Mouse (Mus musculus) bone marrow, adult 2 months (tissue): Measurements from ENCODE around the gene Zfp286. TPM values are rescaled to one million over a fixed set of nuclear protein-coding genes. Genes with fewer than 3 reads are reported as not detected.
"Not testable (repeated sequence)": the region's sequence is repeated elsewhere in the genome, so short reads cannot be mapped to it uniquely, and the experiment has no call there.

Experiments
- H3K27ac ChIP-seq: fragments of 200-500 bp; 2 replicates; pipeline ENCODE4 v1.5.1; 2012; ENCODE audit warnings: low read depth, mild to moderate bottlenecking, control low read depth, inconsistent platforms, low read length; ENCODE audit not compliant: control insufficient read depth, poor library complexity, insufficient read depth
- H3K4me1 ChIP-seq: fragments of 200-500 bp; 2 replicates; pipeline ENCODE4 v1.6.1; 2011; ENCODE audit warnings: low read length; ENCODE audit not compliant: control insufficient read depth, insufficient read depth
- H3K4me3 ChIP-seq: fragments of 200-500 bp; replicated peaks from 2 replicates; pipeline ENCODE3; 2011; ENCODE audit warnings: mild to moderate bottlenecking, low read depth, low read length, control low read depth; ENCODE audit not compliant: control insufficient read depth
- CTCF ChIP-seq: fragments of 200-500 bp; IDR thresholded peaks from 2 replicates; pipeline ENCODE4 v1.5.1; 2011; ENCODE audit warnings: low read length, control low read depth; ENCODE audit not compliant: control insufficient read depth, insufficient read depth
- POLR2A ChIP-seq: fragments of 200-500 bp; IDR thresholded peaks from 2 replicates; pipeline ENCODE4 v1.6.1; 2011; ENCODE audit warnings: low read depth, mild to moderate bottlenecking, control low read depth, low read length, borderline replicate concordance; ENCODE audit not compliant: control insufficient read depth
- WGBS: fragments of 180-500 bp; shearing (Covaris S2); methylation state at CpG from one replicate; pipeline ENCODE4 v1.1.7; 2018; 5-methylcytosine and 5-hydroxymethylcytosine counted together
- polyA plus RNA-seq: library from polyadenylated mRNA; stranded (reverse); fragments of >200 nt; gene quantifications from 2 replicates; pipeline ENCODE4 v1.2.4, GENCODE M21; 2011; ENCODE audit warnings: low replicate concordance; ENCODE audit not compliant: missing spikeins, insufficient read depth, insufficient read length

Zfp286 gene
- polyA plus RNA-seq, 1 experiment, result 2.6 TPM

DNA sequence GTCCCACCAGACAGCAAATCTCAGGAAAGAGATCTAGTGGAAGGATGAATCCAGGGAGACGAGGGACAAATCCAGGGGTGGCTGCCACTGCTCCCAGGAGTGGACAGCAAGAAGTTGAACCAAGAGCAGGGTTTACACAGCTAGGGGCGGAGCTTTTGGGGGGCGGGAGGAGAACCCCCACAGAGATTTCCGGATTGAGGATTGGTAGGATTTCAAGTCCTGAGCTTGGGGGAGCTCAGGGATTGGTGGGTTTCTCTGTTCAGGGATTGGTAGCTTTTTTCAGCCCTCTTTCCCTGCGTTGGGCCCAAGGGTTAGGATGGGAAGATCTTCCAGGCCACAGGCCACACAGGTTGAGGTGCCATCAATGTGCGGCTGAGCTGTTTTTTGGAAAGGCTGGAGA, 31.4 kb downstream of the Zfp286 start:
- H3K27ac ChIP-seq, result no peak overlapping the region
- 82% methylated on average over 6 of the region's 6 CpGs for WGBS
- no peaks in the 10 kb centered on the region; the same call in 1 of the 2 replicates for H3K4me1 ChIP-seq
- TF ChIP-seq CTCF (no peak), POLR2A (no peak)
- H3K4me3 ChIP-seq, result no peak overlapping the region

DNA sequence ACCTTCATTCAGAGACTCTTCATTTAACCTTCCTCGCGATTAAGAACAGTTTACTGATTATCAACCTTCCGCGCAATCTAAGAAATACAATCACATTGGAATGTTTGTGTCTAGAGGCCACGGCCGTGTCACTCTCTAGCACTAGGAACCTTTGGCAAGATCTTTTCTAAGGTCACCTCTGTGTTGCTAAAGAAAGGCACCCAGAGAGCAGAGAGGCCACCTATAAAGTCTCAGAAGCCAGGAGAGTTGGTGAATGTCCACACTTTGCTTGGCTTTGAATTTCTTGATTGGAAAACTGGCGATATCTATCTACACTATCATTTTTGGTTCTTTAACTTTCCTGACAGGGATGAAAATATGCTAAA, 32.1 kb downstream of the Zfp286 start:
- no peak overlapping the region for H3K4me3 ChIP-seq
- no peaks in the 10 kb centered on the region; the same call in 1 of the 2 replicates for H3K4me1 ChIP-seq
- no peak overlapping the region for H3K27ac ChIP-seq
- WGBS, result 3% methylated on average over 7 of the region's 7 CpGs
- TF ChIP-seq CTCF (no peak), POLR2A (no peak)

GRCm38 (mm10) chr11:62756456-62757142, 32.7 kb downstream of the Zfp286 start:
- no peak overlapping the region for H3K27ac ChIP-seq
- no peaks in the 10 kb centered on the region for H3K4me1 ChIP-seq
- H3K4me3 ChIP-seq, result no peak overlapping the region
- WGBS, result 6% methylated on average over 36 of the region's 36 CpGs
- TF ChIP-seq CTCF (peak; percentile 62), POLR2A (peak; percentile 41; the same call in 1 of the 2 replicates)

GRCm38 (mm10) chr11:62752780-62753179, 36.5 kb downstream of the Zfp286 start, which contains the start of gene Gm10428:
Gene Gm10428, plus strand, starts transcription at chr11:62753100.
- H3K27ac ChIP-seq, result no peak within 1 kb of the TSS
- no peaks in the 10 kb centered on the region; the same call in 1 of the 2 replicates for H3K4me1 ChIP-seq
- H3K4me3 ChIP-seq, result no peak within 1 kb of the TSS
- WGBS, result 80% methylated on average over 8 of the region's 8 CpGs
- TF ChIP-seq POLR2A (no peak), CTCF (no peak)

GRCm38 (mm10) chr11:62752191-62752590, 37.1 kb downstream of the Zfp286 start:
- WGBS, result 64% methylated on average over 11 of the region's 11 CpGs
- Histone ChIP-seq H3K4me3 (no peak overlapping the region), H3K27ac (no peak overlapping the region), H3K4me1 (no peaks in the 10 kb centered on the region; the same call in 1 of the 2 replicates)
- TF ChIP-seq CTCF (no peak), POLR2A (no peak)

DNA sequence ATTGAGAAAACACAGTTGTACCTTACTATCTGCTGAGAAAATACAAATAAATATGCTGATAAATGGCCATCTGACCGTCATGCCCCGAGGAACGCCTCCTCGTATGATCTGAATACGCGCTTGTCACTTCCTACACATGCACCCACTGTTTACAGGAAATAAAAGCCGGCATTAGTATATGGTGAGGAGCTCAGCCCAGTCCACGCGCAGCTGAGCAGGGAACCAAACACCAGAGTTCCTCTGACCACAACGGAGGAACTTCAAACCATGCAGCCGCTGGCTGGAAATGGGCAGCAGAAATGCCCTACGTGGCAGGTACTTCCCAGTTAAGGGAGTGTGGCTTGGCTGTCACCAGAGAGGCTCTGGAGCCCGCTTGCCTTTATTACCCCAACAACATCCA, 39.8 kb downstream of the Zfp286 start:
- H3K27ac ChIP-seq, H3K4me1 ChIP-seq, H3K4me3 ChIP-seq: not testable (repeated sequence)
- WGBS, result 4% methylated on average over 13 of the region's 13 CpGs

- TF ChIP-seq POLR2A, result no peak
- TF ChIP-seq CTCF, result no peak
- Histone ChIP-seq H3K4me1 (no peaks in the 10 kb centered on the region; the same call in 1 of the 2 replicates), H3K27ac (no peak overlapping the region), H3K4me3 (no peak overlapping the region)
- WGBS, result 76% methylated on average over 4 of the region's 4 CpGs
Observed at GRCm38 (mm10) chr11:62748062-62748461, 41.2 kb downstream of the Zfp286 start.

GRCm38 (mm10) chr11:62747227-62747626, 42.0 kb downstream of the Zfp286 start:
- no peak overlapping the region for H3K4me3 ChIP-seq
- no peaks in the 10 kb centered on the region; the same call in 1 of the 2 replicates for H3K4me1 ChIP-seq
- TF ChIP-seq POLR2A (no peak), CTCF (no peak)
- H3K27ac ChIP-seq, result no peak overlapping the region
- WGBS, result 78% methylated on average over 9 of the region's 9 CpGs
